Mouse (Mus musculus): ENCODE results near the gene Camk2n2.

DNA sequence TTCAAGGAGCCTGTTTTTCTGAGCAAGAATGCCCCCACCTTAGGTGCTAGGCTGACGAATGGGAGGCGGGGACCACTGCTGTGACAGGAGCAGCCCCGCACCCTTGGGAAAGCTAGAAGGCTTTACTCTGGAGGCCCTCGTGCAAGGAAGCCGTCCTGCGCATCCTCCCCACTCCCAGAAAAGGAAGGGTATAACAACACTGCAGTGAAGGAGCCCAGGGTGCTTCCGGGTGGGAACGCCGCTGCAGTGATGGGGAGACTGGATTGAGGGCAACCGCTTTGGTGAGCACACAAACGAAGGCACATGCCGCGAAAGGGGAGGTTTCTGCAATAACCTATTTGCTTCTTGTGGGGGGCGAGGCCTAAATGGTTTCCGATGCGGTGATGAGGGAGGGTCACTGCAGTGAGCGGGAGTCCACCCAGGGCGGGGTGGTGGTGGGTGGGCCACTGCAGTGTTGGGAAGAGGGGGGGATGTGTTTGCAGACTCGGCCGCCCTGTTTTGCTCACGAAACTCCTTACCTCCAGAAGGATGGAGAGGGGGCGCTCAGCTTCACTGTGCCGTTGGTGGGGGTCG, 31.6 kb downstream of the Camk2n2 start, which contains the start of gene Vwa5b2:
- TF ChIP-seq TAL1 (IDR thresholded peaks at IDR 0.05; ENCODE audit: low read length) (no peak), GATA1 (IDR thresholded peaks at IDR 0.05; ENCODE audit: low read length) (no peak)
